Mouse (Mus musculus) limb, embryonic 15.5 days (tissue): ENCODE measurements around the gene Rptor. TPM values are rescaled to one million over a fixed set of nuclear protein-coding genes. Genes with fewer than 3 reads are reported as not detected.

ENCODE experiments used
- ATAC-seq: fragments of 200-750 bp; cut with Nextera tagmentation; 2 replicates; pipeline ENCODE4 v1.8.0; 2017; ENCODE audit warnings: low read depth, moderate TSS enrichment; ENCODE audit not compliant: insufficient number of reproducible peaks, low FRiP score, low TSS enrichment
- H3K27ac ChIP-seq: fragments of 300-500 bp; sonication (generic); 2 replicates; pipeline ENCODE4 v1.5.1; 2015; ENCODE audit warnings: moderate library complexity, mild to moderate bottlenecking, inconsistent platforms
- H3K27me3 ChIP-seq: fragments of 300-500 bp; sonication (generic); 2 replicates; pipeline ENCODE4 v1.6.1; 2015; ENCODE audit warnings: inconsistent platforms
- H3K36me3 ChIP-seq: fragments of 300-500 bp; sonication (generic); 2 replicates; pipeline ENCODE4 v1.6.1; 2015; ENCODE audit warnings: inconsistent platforms
- H3K4me1 ChIP-seq: fragments of 300-500 bp; sonication (generic); 2 replicates; pipeline ENCODE4 v1.6.1; 2015; ENCODE audit warnings: inconsistent platforms
- H3K4me2 ChIP-seq: fragments of 300-500 bp; sonication (generic); 2 replicates; pipeline ENCODE4 v1.6.1; 2015; ENCODE audit warnings: mild to moderate bottlenecking, inconsistent platforms
- H3K4me3 ChIP-seq: fragments of 300-500 bp; sonication (generic); 2 replicates; pipeline ENCODE4 v1.5.1; 2015; ENCODE audit warnings: mild to moderate bottlenecking, inconsistent platforms
- H3K9ac ChIP-seq: fragments of 300-500 bp; sonication (generic); 2 replicates; pipeline ENCODE4 v1.6.1; 2015; ENCODE audit warnings: inconsistent platforms
- H3K9me3 ChIP-seq: fragments of 300-500 bp; sonication (generic); 2 replicates; pipeline ENCODE4 v1.6.1; 2016; ENCODE audit warnings: inconsistent platforms
- WGBS: fragments of 180-500 bp; shearing (Covaris S2); methylation state at CpG from one replicate; pipeline ENCODE4 v1.1.7; 2015; 5-methylcytosine and 5-hydroxymethylcytosine counted together
- polyA plus RNA-seq: library from polyadenylated mRNA; unstranded; fragments of >200 nt; fragmentation: Nextera tagmentation; extraction: Ambion mirVana; gene quantifications from 2 replicates; pipeline ENCODE4 v1.2.1, GENCODE M21; 2015

Gene Rptor
- polyA plus RNA-seq, 1 experiment from 2014 or later, result 9.0 TPM

DNA sequence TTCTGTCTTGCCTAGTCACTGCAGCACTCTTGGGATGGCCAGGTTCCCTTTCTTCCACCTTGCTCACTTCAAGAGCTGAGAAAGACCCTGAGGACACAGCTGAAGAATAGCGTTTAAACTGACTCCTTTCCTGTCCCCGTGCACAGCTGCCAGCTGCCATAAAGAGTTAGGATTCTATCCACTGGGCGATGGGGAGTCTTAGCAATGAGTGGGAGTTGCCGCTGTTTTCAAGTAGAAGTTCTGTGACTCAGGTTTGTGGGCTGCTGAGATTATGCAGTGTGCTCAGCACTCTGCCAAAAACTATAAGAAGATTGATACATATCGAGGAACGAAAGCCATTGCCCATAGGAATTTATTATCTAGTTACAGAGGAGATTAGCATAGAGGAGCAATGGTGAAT, 192.0 kb downstream of the Rptor start:
- Histone ChIP-seq H3K36me3 (0 out of 2 replicates have a peak, but pooled peaks cover 4% of the 10 kb centered on the region), H3K4me3 (no peak overlapping the region)

GRCm38 (mm10) chr11:119796406-119796805, 193.7 kb downstream of the Rptor start:
- H3K27me3 ChIP-seq, result no peaks in the 10 kb centered on the region
- no peak for ATAC-seq
- no peak overlapping the region for H3K9ac ChIP-seq
- 34% methylated on average over 7 of the region's 7 CpGs for WGBS
- H3K4me2 ChIP-seq, result no peak overlapping the region
- peaks cover 30% of the 10 kb centered on the region for H3K4me1 ChIP-seq
- H3K27ac ChIP-seq, result no peak overlapping the region; the same call in 1 of the 2 replicates
- no peak overlapping the region for H3K4me3 ChIP-seq
- no peaks in the 10 kb centered on the region for H3K9me3 ChIP-seq
- 0 out of 2 replicates have a peak, but pooled peaks cover 4% of the 10 kb centered on the region for H3K36me3 ChIP-seq

More for the DNA sequence above, 192.0 kb downstream of the Rptor start:
- H3K27ac ChIP-seq, result no peak overlapping the region
- H3K4me1 ChIP-seq, result peaks cover 27% of the 10 kb centered on the region
- no peaks in the 10 kb centered on the region for H3K27me3 ChIP-seq
- no peak overlapping the region for H3K9ac ChIP-seq
- no peak overlapping the region for H3K4me2 ChIP-seq
- no peak for ATAC-seq
- WGBS, result 53% methylated on average over 6 of the region's 6 CpGs
- no peaks in the 10 kb centered on the region for H3K9me3 ChIP-seq

DNA sequence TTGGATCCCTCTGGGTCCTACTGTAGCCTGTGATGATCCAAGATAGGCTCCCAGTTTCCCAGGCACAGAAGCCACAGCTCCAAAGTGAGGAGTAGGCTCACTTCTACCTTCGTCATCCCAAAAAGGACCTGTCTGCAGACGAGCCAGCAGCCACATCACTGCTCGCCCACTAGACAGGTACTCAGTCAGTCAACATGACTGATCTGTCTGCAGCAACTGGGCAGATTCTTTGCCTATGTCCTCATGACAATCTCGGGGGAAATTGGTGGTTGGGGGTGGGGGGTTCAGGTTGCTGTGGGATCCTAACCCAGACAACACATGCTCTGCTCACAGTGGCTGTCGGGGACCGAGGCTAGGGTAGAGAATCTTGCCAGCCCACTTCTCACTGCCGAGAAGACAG, 194.1 kb downstream of the Rptor start:
- peaks cover 30% of the 10 kb centered on the region for H3K4me1 ChIP-seq
- no peaks in the 10 kb centered on the region for H3K27me3 ChIP-seq
- WGBS, result 78% methylated on average over 7 of the region's 7 CpGs

GRCm38 (mm10) chr11:119799536-119799935, 196.8 kb downstream of the Rptor start:
- ATAC-seq, result no peak
- H3K27me3 ChIP-seq, result no peaks in the 10 kb centered on the region
- H3K27ac ChIP-seq, result no peak overlapping the region
- no peak overlapping the region for H3K4me2 ChIP-seq
- H3K9me3 ChIP-seq, result no peaks in the 10 kb centered on the region
- H3K9ac ChIP-seq, result no peak overlapping the region
- H3K36me3 ChIP-seq, result peaks cover 12% of the 10 kb centered on the region; the same call in 1 of the 2 replicates
- 30% methylated on average over 2 of the region's 2 CpGs for WGBS
- no peak overlapping the region for H3K4me3 ChIP-seq
- H3K4me1 ChIP-seq, result peaks cover 28% of the 10 kb centered on the region

More for the DNA sequence above, 194.1 kb downstream of the Rptor start:
- H3K4me3 ChIP-seq, result no peak overlapping the region
- 0 out of 2 replicates have a peak, but pooled peaks cover 4% of the 10 kb centered on the region for H3K36me3 ChIP-seq
- no peak overlapping the region for H3K9ac ChIP-seq
- H3K9me3 ChIP-seq, result no peaks in the 10 kb centered on the region
- H3K27ac ChIP-seq, result no peak overlapping the region
- no peak overlapping the region for H3K4me2 ChIP-seq
- no peak for ATAC-seq

DNA sequence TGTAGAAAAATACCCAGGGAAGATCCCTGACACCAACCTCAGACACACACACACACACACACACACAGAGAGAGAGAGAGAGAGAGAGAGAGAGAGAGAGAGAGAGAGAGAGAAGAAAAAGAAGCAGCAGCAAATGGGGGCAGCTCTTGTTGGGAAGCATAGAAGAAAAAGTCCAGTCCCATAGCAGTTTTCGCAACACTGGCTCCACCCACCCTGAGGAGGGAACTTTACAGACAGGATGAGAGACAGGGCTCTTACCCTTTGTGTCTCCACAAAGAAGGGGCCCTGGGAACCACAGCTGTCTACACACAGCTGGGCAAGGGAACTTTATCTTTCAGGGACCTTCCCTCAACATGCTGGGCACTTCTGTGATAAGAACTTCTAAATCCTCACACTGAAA, 199.2 kb downstream of the Rptor start:
- Histone ChIP-seq H3K4me2 (no peak overlapping the region), H3K9me3 (no peaks in the 10 kb centered on the region), H3K4me1 (peaks cover 14% of the 10 kb centered on the region), H3K36me3 (peaks cover 13% of the 10 kb centered on the region; the same call in 1 of the 2 replicates), H3K27ac (0 out of 2 replicates have a peak overlapping the region, but pooled peaks have one; percentile 24), H3K4me3 (no peak overlapping the region), H3K27me3 (no peaks in the 10 kb centered on the region), H3K9ac (no peak overlapping the region)
- no peak for ATAC-seq
- 86% methylated on average over 1 of the region's 1 CpGs for WGBS

DNA sequence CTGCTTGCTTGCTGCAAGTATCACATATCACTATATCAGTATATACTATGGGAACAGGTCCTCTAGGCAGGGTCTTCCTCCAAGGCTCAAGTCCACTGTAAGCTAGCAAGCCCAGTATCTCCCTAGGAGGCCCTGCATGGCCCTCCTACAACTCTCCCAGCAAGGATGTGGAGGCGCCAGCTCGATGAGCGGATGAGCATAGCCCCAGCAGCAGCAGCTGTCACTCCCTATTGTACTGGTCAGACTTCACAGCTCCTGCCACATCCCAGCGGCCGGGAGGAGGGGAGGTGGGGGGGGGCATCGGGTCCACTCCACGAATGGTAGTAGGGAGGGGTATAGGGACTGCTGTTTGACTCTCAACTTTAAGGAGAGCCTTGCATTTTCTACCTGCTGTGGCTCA, 200.2 kb downstream of the Rptor start:
- no peaks in the 10 kb centered on the region for H3K27me3 ChIP-seq
- no peak overlapping the region for H3K9ac ChIP-seq

DNA sequence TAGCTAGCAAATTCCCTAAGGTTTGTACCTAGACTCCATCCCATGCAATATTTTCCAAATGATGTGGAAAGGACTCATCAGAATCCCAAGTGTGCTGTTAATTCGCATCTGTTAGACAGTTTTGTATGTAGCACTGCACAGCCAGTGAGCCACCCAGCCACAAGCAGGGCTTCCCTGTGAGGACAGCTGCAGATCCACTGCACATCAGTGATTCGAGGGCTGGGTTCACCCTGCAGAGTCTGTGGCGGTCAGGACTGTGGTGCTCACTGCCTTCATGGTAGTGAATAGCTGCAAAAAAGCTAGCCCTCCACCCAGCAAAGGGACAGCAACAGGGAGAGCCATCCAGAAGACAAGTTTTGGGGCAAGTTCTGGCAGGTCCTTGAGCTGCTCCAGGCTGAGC, 201.7 kb downstream of the Rptor start:
- Histone ChIP-seq H3K9ac (no peak overlapping the region), H3K4me1 (peaks cover 18% of the 10 kb centered on the region), H3K4me3 (no peak overlapping the region), H3K27ac (no peak overlapping the region), H3K9me3 (no peaks in the 10 kb centered on the region), H3K27me3 (no peaks in the 10 kb centered on the region), H3K4me2 (no peak overlapping the region), H3K36me3 (peaks cover 9% of the 10 kb centered on the region; the same call in 1 of the 2 replicates)
- ATAC-seq, result no peak
- 86% methylated on average over 3 of the region's 3 CpGs for WGBS

More for the DNA sequence above, 200.2 kb downstream of the Rptor start:
- H3K4me3 ChIP-seq, result no peak overlapping the region
- H3K4me2 ChIP-seq, result no peak overlapping the region
- H3K4me1 ChIP-seq, result peaks cover 14% of the 10 kb centered on the region
- no peaks in the 10 kb centered on the region for H3K9me3 ChIP-seq
- no peak overlapping the region for H3K27ac ChIP-seq
- ATAC-seq, result no peak
- H3K36me3 ChIP-seq, result peaks cover 13% of the 10 kb centered on the region; the same call in 1 of the 2 replicates
- WGBS, result 78% methylated on average over 7 of the region's 7 CpGs

DNA sequence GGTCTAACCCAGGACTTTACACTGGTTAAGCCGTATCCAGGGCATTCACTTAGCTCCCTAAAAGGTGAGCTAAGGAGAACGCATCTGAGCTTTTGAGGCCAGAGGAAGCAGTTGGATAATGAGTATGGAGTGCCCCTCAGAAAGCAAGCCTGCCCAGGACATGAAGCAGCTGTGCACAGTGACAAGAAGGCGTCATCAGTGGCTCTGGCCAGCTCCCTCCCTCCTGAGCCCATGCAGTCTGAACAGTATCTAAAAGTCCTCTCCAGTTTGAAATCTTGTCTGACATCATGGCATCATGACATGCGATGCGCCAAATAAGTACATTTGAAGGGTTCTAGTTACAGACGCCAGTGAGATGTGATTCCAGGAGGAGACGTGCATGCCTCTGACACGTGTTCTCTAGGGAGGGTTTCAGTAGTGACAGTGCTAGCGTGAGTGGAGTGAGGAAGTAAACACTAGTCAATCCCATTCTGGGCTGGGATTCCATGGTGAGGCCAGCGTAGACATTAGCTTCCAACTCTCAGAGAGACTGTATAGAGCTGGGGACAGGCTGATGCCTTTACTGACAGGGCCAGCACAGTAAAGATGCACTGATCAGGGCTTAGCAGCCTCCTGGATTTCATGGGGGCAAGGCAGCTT, 202.5 kb downstream of the Rptor start:
- no peaks in the 10 kb centered on the region for H3K27me3 ChIP-seq
- peaks cover 9% of the 10 kb centered on the region; the same call in 1 of the 2 replicates for H3K36me3 ChIP-seq
- 88% methylated on average over 10 of the region's 10 CpGs for WGBS
- ATAC-seq, result no peak
- no peak overlapping the region for H3K4me3 ChIP-seq
- no peak overlapping the region for H3K4me2 ChIP-seq
- H3K9me3 ChIP-seq, result no peaks in the 10 kb centered on the region
- H3K4me1 ChIP-seq, result peaks cover 15% of the 10 kb centered on the region
- no peak overlapping the region for H3K9ac ChIP-seq
- H3K27ac ChIP-seq, result no peak overlapping the region

DNA sequence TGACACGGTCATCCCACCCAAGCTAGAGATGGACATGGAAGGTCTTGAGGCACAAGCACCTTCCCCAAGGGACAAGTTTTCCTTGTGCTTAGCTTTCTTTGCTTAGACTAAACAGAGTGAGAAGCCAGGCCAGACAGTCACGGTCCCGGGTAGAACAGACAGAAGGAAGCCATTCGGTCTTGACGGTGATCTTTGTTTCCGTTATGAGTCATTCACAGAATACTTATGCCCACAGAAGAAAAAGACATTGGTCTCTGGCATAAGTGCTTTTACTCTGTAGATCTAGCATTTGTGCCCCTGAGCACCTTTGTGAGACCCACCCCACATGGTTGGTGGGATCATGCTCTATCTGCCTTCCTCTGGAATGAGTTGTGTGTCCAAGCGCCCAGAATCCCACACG, 203.8 kb downstream of the Rptor start:
- H3K27ac ChIP-seq, result no peak overlapping the region
- no peak overlapping the region for H3K4me2 ChIP-seq
- WGBS, result 89% methylated on average over 8 of the region's 8 CpGs
- peaks cover 9% of the 10 kb centered on the region; the same call in 1 of the 2 replicates for H3K36me3 ChIP-seq
- no peaks in the 10 kb centered on the region for H3K9me3 ChIP-seq
- peaks cover 23% of the 10 kb centered on the region for H3K4me1 ChIP-seq
- H3K9ac ChIP-seq, result no peak overlapping the region
- H3K4me3 ChIP-seq, result no peak overlapping the region
- no peak for ATAC-seq
- H3K27me3 ChIP-seq, result no peaks in the 10 kb centered on the region

- Histone ChIP-seq H3K9ac (no peak overlapping the region), H3K4me2 (no peak overlapping the region), H3K36me3 (peaks cover 18% of the 10 kb centered on the region), H3K9me3 (no peaks in the 10 kb centered on the region), H3K4me1 (peaks cover 23% of the 10 kb centered on the region), H3K27me3 (no peaks in the 10 kb centered on the region), H3K4me3 (no peak overlapping the region), H3K27ac (no peak overlapping the region)
- ATAC-seq, result no peak
- 68% methylated on average over 7 of the region's 7 CpGs for WGBS
These were observed 204.8 kb downstream of the Rptor start for GRCm38 (mm10) chr11:119807431-119808031.

DNA sequence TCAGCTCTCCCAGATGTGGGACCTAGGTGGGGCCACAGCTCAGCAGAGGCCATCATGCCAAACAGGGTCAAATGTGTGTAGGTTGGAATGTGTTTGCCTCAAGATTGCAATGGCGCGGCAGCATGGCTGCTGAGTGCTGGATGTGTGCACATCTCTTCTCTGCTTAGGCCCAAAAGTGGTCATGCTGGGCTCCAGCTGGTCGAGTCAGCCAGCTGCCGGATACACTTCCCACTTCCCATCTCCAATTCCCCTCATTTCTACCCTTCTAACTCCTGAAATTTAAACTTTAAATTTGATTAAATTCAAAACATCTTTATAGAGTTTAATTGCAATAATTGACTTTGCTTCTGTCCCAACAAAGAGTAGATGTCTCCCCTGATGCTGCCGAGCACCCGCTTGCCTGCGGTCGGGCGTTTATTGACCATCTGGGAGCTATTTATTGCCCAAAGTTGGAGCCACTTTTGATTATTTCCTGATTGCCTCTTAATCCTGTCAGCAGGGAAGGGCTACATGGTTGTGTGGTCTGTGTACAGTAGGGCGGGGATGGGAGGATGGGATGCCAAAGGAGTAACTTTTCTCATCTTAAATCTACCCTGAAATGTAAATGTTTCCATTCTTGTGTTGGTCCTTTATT, 206.1 kb downstream of the Rptor start:
- Histone ChIP-seq H3K9me3 (no peaks in the 10 kb centered on the region), H3K27me3 (no peaks in the 10 kb centered on the region), H3K27ac (no peak overlapping the region), H3K4me2 (no peak overlapping the region), H3K36me3 (peaks cover 17% of the 10 kb centered on the region), H3K9ac (no peak overlapping the region), H3K4me3 (no peak overlapping the region), H3K4me1 (peaks cover 23% of the 10 kb centered on the region)
- 30% methylated on average over 10 of the region's 10 CpGs for WGBS
- no peak for ATAC-seq

GRCm38 (mm10) chr11:119809309-119809708, 206.6 kb downstream of the Rptor start:
- Histone ChIP-seq H3K27me3 (no peaks in the 10 kb centered on the region), H3K4me3 (no peak overlapping the region), H3K27ac (no peak overlapping the region), H3K4me2 (no peak overlapping the region), H3K36me3 (peaks cover 16% of the 10 kb centered on the region), H3K9me3 (no peaks in the 10 kb centered on the region), H3K9ac (no peak overlapping the region), H3K4me1 (peaks cover 23% of the 10 kb centered on the region)
- WGBS, result 40% methylated on average over 5 of the region's 5 CpGs
- ATAC-seq, result no peak
